ENCODE assay signal across 8 mouse cellular contexts in the genomic region with DNA sequence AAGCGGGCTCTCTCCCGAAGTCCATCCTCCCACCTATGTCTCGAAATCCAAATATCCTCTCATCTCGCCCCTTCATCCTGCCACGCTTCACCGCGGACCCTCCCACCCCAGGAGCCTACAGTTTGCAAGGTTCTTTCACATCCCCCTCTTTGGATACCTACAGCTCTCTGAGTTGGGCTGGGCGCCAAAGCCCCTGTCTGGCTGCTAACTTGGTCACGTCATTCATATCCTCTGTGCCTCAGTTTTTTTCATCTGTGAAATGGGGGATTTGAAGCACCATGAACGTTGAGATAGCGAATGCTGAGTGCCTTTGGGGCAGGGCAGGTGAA. TPM values are rescaled to one million over a fixed set of nuclear protein-coding genes. Genes with fewer than 3 reads are reported as not detected.
DNase-seq lines count a peak whose midpoint lies in the region; ATAC-seq and TF ChIP-seq lines count a peak whose summit lies in the region.

No protein-coding gene starts in this region.

- H3K4me3 ChIP-seq in left cerebral cortex, adult 2 months: peak overlapping the region; percentile 84
- peak overlapping the region; percentile 98 for H3K4me3 ChIP-seq in embryonic facial prominence, embryonic 13.5 days
- peak overlapping the region; percentile 92 for H3K4me3 ChIP-seq in hindbrain, postnatal 0 days (ENCODE audit: low read length)
- H3K4me3 ChIP-seq in myocyte: peak overlapping the region; percentile 28

- TF ChIP-seq POLR2A in myocyte (IDR thresholded peaks at IDR 0.05; ENCODE audit: insufficient read length, low read depth): no peak

- no peak; the same call in 1 of the 2 replicates for TF ChIP-seq CTCF in left cerebral cortex, adult 2 months (IDR thresholded peaks at IDR 0.05)
- no peak for TF ChIP-seq CTCF in hindbrain, postnatal 0 days (IDR thresholded peaks at IDR 0.05; ENCODE audit: low read depth)

- no peaks in the 10 kb centered on the region for H3K27me3 ChIP-seq in embryonic facial prominence, embryonic 13.5 days
- H3K27me3 ChIP-seq in hindbrain, postnatal 0 days (ENCODE audit: insufficient read depth, low read length): no peaks in the 10 kb centered on the region
- H3K27me3 ChIP-seq in myocyte (ENCODE audit: control insufficient read depth, insufficient read depth, insufficient read length): peaks cover 19% of the 10 kb centered on the region

- no peak for DNase-seq in left cerebral cortex, adult 2 months (ENCODE audit: extremely low spot score in 1 of 2, low spot score in 2 of 2)
- no peak for DNase-seq in left cerebral cortex, adult 11 months (ENCODE audit: low spot score)
- no peak for DNase-seq in hindbrain, postnatal 0 days (ENCODE audit: low spot score)
- DNase-seq in gastrocnemius, adult 8-10 months (ENCODE audit: low spot score in 2 of 2): no peak
- DNase-seq in right cerebral cortex, postnatal 14 days: no peak

- peak overlapping the region; percentile 74 for H3ac ChIP-seq in myocyte (ENCODE audit: control insufficient read depth, insufficient read length)

- H3K4me1 ChIP-seq in embryonic facial prominence, embryonic 13.5 days: peaks cover 19% of the 10 kb centered on the region
- no peaks in the 10 kb centered on the region for H3K4me1 ChIP-seq in hindbrain, postnatal 0 days (ENCODE audit: insufficient read depth, low read length)

- peak overlapping the region; percentile 71 for H3K4me2 ChIP-seq in embryonic facial prominence, embryonic 13.5 days
- H3K4me2 ChIP-seq in hindbrain, postnatal 0 days (ENCODE audit: low read depth, low read length): peak overlapping the region; percentile 71
- H3K4me2 ChIP-seq in myocyte (ENCODE audit: low read depth): peak overlapping the region; percentile 70

- 1% methylated on average over 11 of the region's 11 CpGs for WGBS in embryonic facial prominence, embryonic 13.5 days
- WGBS in hindbrain, postnatal 0 days: 2% methylated on average over 11 of the region's 11 CpGs

- no peaks in the 10 kb centered on the region for H3K79me2 ChIP-seq in myocyte (ENCODE audit: control insufficient read depth, insufficient read depth)

- intact Hi-C loops in left cerebral cortex, adult 2 months (cut with DNase I): no loop called here

- H3K36me3 ChIP-seq in embryonic facial prominence, embryonic 13.5 days: peaks cover 13% of the 10 kb centered on the region
- peaks cover 8% of the 10 kb centered on the region for H3K36me3 ChIP-seq in hindbrain, postnatal 0 days (ENCODE audit: insufficient read depth, low read length)
- H3K36me3 ChIP-seq in myocyte (ENCODE audit: control insufficient read depth, insufficient read depth): no peaks in the 10 kb centered on the region

- H3K9me3 ChIP-seq in embryonic facial prominence, embryonic 13.5 days: no peaks in the 10 kb centered on the region
- no peaks in the 10 kb centered on the region for H3K9me3 ChIP-seq in hindbrain, postnatal 0 days (ENCODE audit: low read length)

- ATAC-seq in embryonic facial prominence, embryonic 13.5 days (ENCODE audit: insufficient number of reproducible peaks, insufficient read depth, low FRiP score, low TSS enrichment, low read depth): peak; percentile 15; the same call in 1 of the 2 replicates
- no peak for ATAC-seq in hindbrain, postnatal 0 days
- ATAC-seq in frontal cortex, adult (ENCODE audit: low TSS enrichment): no peak; the same call in 1 of the 2 replicates

- H3K27ac ChIP-seq in left cerebral cortex, adult 2 months: no peak overlapping the region
- 0 out of 2 replicates have a peak overlapping the region, but pooled peaks have one; percentile 91 for H3K27ac ChIP-seq in embryonic facial prominence, embryonic 13.5 days
- peak overlapping the region; percentile 94; the same call in 1 of the 2 replicates for H3K27ac ChIP-seq in hindbrain, postnatal 0 days

- H3K9ac ChIP-seq in embryonic facial prominence, embryonic 13.5 days: peak overlapping the region; percentile 99
- H3K9ac ChIP-seq in hindbrain, postnatal 0 days (replicated peaks; ENCODE audit: low read length): peak overlapping the region; percentile 100

TF ChIP-seq in myocyte, 11 proteins besides CTCF, POLR2A, EP300 and RAD21:
- TF ChIP-seq TCF3 (IDR thresholded peaks at IDR 0.05; ENCODE audit: insufficient read length, low read depth): no peak
- TF ChIP-seq USF1 (IDR thresholded peaks at IDR 0.05; ENCODE audit: low read depth): no peak
- no peak for TF ChIP-seq TCF12 (IDR thresholded peaks at IDR 0.05; ENCODE audit: insufficient read depth, poor library complexity, severe bottlenecking)
- no peak for TF ChIP-seq REST (IDR thresholded peaks at IDR 0.05; ENCODE audit: insufficient read depth, insufficient read length)
- no peak for TF ChIP-seq SRF (IDR thresholded peaks at IDR 0.05; ENCODE audit: control insufficient read depth, insufficient read length, low read depth)
- TF ChIP-seq CEBPB (IDR thresholded peaks at IDR 0.05; ENCODE audit: insufficient read depth, poor library complexity, severe bottlenecking): no peak
- no peak for TF ChIP-seq MYOD1 (IDR thresholded peaks at IDR 0.05; ENCODE audit: control insufficient read depth in 1 of 3, insufficient read length in 2 of 3, low read depth in 2 of 3)
- TF ChIP-seq E2F4 (IDR thresholded peaks at IDR 0.05; ENCODE audit: insufficient read depth): no peak
- no peak for TF ChIP-seq MAX (IDR thresholded peaks at IDR 0.05; ENCODE audit: low read depth)
- TF ChIP-seq POLR2AphosphoS2 (IDR thresholded peaks at IDR 0.05; ENCODE audit: insufficient read length, low read depth): no peak
- no peak for TF ChIP-seq MYOG (IDR thresholded peaks at IDR 0.05; ENCODE audit: control insufficient read depth in 1 of 3, insufficient read depth in 1 of 3, insufficient read length in 2 of 3, low read depth in 2 of 3)

RNA-seq across cellular contexts. Expression of a gene that starts 0.4 kb away (rescaled TPM):
- 10 to 100 TPM; 26.8 to 30.8 TPM for total RNA-seq in left cerebral cortex, adult 2 months (2021)
- polyA plus RNA-seq in embryonic facial prominence, embryonic 13.5 days (2015; fragmentation: Nextera tagmentation; extraction: Ambion mirVana): 13.7 and 17.8 TPM in 2 replicates
- total RNA-seq in hindbrain, postnatal 0 days (2014; rRNA removed): 97.1 and 100 TPM in 2 replicates
- 28.6 and 30.0 TPM in 2 replicates for polyA plus RNA-seq in hindbrain, postnatal 0 days (2015; fragmentation: Nextera tagmentation; extraction: Ambion mirVana)
- 3.3 TPM for polyA plus RNA-seq in myocyte (2012; fragmentation: generic; extraction: Trizol)
- total RNA-seq in gastrocnemius, adult 8-10 months (2022): under 1 TPM in 3 of 4 experiments, not detected in 1; 0.31 to 0.56 (median 0.41) TPM

RNA-seq across cellular contexts. Expression of a gene that starts 11.2 kb away (rescaled TPM):
- total RNA-seq in left cerebral cortex, adult 2 months (2021): 1 to 10 TPM; 3.7 to 3.8 TPM
- polyA plus RNA-seq in embryonic facial prominence, embryonic 13.5 days (2015; fragmentation: Nextera tagmentation; extraction: Ambion mirVana): 3.5 and 3.9 TPM in 2 replicates
- 0.58 and 2.3 TPM in 2 replicates for total RNA-seq in hindbrain, postnatal 0 days (2014; rRNA removed)
- polyA plus RNA-seq in hindbrain, postnatal 0 days (2015; fragmentation: Nextera tagmentation; extraction: Ambion mirVana): 0.86 and 1.4 TPM in 2 replicates
- not detected for polyA plus RNA-seq in myocyte (2012; fragmentation: generic; extraction: Trizol)
- 10 to 100 TPM; 44.9 to 73.8 (median 51.6) TPM for total RNA-seq in gastrocnemius, adult 8-10 months (2022)

RNA-seq across cellular contexts. Expression of a gene that starts 13.7 kb away (rescaled TPM):
- total RNA-seq in left cerebral cortex, adult 2 months (2021): 10 to 100 TPM; 53.4 to 57.3 TPM
- polyA plus RNA-seq in embryonic facial prominence, embryonic 13.5 days (2015; fragmentation: Nextera tagmentation; extraction: Ambion mirVana): 132 and 147 TPM in 2 replicates
- total RNA-seq in hindbrain, postnatal 0 days (2014; rRNA removed): 44.8 and 52.2 TPM in 2 replicates
- polyA plus RNA-seq in hindbrain, postnatal 0 days (2015; fragmentation: Nextera tagmentation; extraction: Ambion mirVana): 64.5 TPM in 2 replicates
- polyA plus RNA-seq in myocyte (2012; fragmentation: generic; extraction: Trizol): 51.8 TPM
- total RNA-seq in gastrocnemius, adult 8-10 months (2022): 10 to 100 TPM; 25.7 to 36.4 (median 29.8) TPM

RNA-seq across cellular contexts. Expression of a gene that starts 14.4 kb away (rescaled TPM):
- total RNA-seq in left cerebral cortex, adult 2 months (2021): 10 to 100 TPM; 38.6 to 41.7 TPM
- 35.2 and 38.8 TPM in 2 replicates for polyA plus RNA-seq in embryonic facial prominence, embryonic 13.5 days (2015; fragmentation: Nextera tagmentation; extraction: Ambion mirVana)
- 14.7 and 19.6 TPM in 2 replicates for total RNA-seq in hindbrain, postnatal 0 days (2014; rRNA removed)
- 43.4 and 45.3 TPM in 2 replicates for polyA plus RNA-seq in hindbrain, postnatal 0 days (2015; fragmentation: Nextera tagmentation; extraction: Ambion mirVana)
- 31.6 TPM for polyA plus RNA-seq in myocyte (2012; fragmentation: generic; extraction: Trizol)
- total RNA-seq in gastrocnemius, adult 8-10 months (2022): 10 to 100 TPM; 24.3 to 26.8 (median 25.8) TPM

RNA-seq across cellular contexts. Expression of a gene that starts 55.2 kb away (rescaled TPM):
- total RNA-seq in left cerebral cortex, adult 2 months (2021): 100 to 1,000 TPM; 340 to 346 TPM
- 12.9 and 21.7 TPM in 2 replicates for polyA plus RNA-seq in embryonic facial prominence, embryonic 13.5 days (2015; fragmentation: Nextera tagmentation; extraction: Ambion mirVana)
- total RNA-seq in hindbrain, postnatal 0 days (2014; rRNA removed): 141 and 149 TPM in 2 replicates
- polyA plus RNA-seq in hindbrain, postnatal 0 days (2015; fragmentation: Nextera tagmentation; extraction: Ambion mirVana): 118 and 126 TPM in 2 replicates
- 4.4 TPM for polyA plus RNA-seq in myocyte (2012; fragmentation: generic; extraction: Trizol)
- total RNA-seq in gastrocnemius, adult 8-10 months (2022): 1 to 10 TPM in 1 of 4 experiments, under 1 TPM in 3; 0.22 to 1.3 (median 0.39) TPM

Comparison
In these comparisons a context has a peak if more than half of its experiments do, and no peak if none do; other contexts are left out.
1. H3K4me3 ChIP-seq: peak in every context shown above with its lines; median percentile 98 in embryonic facial prominence, embryonic 13.5 days; 92 in hindbrain, postnatal 0 days; 84 in left cerebral cortex, adult 2 months; 28 in myocyte.
2. RNA of a gene that starts 0.4 kb away (total RNA-seq): 97.1 to 100 TPM in hindbrain, postnatal 0 days and 26.8 to 30.8 TPM in left cerebral cortex, adult 2 months; 0.31 to 0.56 TPM in gastrocnemius, adult 8-10 months; every median in the first group is over 10 times any median in the second.
3. RNA of a gene that starts 11.2 kb away (total RNA-seq): 44.9 to 73.8 TPM in gastrocnemius, adult 8-10 months; 3.7 to 3.8 TPM in left cerebral cortex, adult 2 months and 0.58 to 2.3 TPM in hindbrain, postnatal 0 days; every median in the first group is over 4 times any median in the second.
4. Peak in every context shown above with its lines, with median percentiles within 50 percentile points of each other: H3K4me2 ChIP-seq.